Mouse (Mus musculus) 3T3-L1 (cell line): ENCODE results near the gene Rcan2.

ENCODE experiments used
- DNase-seq: peaks from one replicate; pipeline ENCODE4 v3.0.0-alpha.2; 2015; ENCODE audit warnings: low read depth, low spot score

Rcan2 gene

DNA sequence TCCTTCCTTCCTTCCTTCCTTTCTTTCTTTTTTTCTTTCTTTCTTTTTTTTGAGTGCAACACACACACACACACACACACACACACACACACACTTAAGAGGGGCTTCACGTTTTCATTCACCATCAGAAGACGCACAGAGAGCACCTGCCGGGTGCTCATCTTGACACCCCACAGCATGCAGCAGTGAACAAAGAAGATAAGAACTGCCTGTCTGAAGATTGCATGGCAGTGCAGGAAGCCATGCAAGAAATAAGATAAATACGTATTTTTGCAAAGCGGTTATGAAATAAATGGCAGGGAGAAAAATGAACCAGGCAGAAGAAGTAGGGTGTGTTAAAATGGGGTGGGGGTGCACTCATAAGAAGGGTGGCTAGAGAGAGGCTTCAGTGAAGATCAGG is 116.0 kb downstream of the Rcan2 start:
- DNase-seq, result no peak

GRCm38 (mm10) chr17:43929856-43930255 is 128.7 kb downstream of the Rcan2 start:
- no peak for DNase-seq

GRCm38 (mm10) chr17:43931731-43932130 is 130.6 kb downstream of the Rcan2 start:
- no peak for DNase-seq

DNA sequence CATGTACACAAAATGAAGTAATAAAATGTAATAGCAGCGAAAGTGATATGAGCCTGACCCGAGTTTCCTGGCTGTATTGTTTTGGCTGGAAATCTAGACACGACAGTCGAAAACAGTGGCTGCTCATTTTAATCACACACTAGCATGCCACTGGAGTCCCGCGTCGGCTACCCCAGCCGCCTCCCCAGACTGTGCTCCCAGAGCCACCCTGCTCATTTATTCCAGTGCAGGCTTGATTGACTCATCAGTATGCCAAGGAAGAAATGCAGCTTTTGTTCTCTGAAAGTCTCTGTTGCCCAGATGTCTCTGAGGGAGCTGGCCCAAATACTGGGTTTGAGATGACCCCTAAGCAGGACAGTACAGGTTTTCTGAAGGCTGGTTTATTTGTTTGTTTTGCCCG is 132.9 kb downstream of the Rcan2 start:
- DNase-seq, result no peak

DNA sequence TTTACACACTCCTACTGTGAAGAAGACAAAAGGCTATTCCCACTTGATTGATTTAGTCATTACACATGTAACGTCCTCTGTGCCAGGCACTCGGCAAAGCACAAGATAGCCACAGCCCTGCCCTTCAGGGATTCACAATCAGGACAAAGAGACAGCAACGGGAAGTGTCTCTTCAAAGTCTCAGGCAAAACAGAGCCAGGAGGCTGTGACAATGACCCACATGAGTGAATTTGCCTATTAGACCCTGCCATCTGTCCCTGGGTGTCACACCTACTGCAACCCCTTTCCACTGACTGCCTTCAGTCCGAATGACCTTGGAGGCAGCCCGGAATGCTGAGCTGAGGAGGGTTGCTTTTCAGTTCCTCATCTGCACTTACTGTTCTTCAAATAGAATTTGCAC is 151.1 kb downstream of the Rcan2 start:
- DNase-seq, result no peak

DNA sequence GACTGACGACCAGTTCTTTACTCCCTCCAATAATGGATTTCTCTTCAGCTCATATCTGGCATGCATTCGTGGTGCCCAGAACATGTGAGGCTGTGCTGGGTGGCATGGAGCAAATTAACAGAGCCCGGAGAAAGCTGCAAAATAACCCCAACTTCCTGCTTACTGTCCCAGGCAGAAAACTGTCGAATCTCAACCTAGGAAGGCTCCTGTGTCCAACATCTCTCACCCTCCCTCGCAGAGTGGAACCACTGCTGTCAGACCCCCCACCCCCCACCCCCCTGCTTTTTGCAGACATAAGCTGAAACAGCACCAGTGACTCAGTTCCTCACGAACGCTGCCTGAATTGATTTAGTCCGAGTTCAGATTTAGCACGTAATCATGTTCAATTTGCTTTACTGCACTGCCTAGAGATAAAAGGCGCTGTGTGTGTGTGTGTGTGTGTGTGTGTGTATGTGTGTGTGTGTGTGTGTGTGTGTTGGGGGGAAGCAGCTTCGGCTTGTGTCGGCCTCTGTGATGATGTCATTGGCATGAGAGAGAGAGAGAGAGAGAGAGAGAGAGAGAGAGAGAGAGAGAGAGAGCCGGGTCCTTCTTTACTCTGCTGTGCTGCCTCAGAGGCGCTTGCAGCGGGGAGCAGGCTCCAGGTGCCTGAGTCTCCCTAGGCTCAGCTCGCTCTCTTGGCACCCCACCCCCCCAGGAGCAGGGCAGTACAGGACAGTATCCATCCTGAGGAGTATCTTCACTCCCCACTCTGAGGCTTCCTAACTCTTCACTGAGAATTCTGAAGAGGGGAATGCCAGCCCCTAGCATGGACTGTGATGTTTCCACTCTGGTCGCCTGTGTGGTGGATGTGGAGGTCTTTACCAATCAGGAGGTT is 151.7 kb downstream of the Rcan2 start:
- DNase-seq, result no peak

DNA sequence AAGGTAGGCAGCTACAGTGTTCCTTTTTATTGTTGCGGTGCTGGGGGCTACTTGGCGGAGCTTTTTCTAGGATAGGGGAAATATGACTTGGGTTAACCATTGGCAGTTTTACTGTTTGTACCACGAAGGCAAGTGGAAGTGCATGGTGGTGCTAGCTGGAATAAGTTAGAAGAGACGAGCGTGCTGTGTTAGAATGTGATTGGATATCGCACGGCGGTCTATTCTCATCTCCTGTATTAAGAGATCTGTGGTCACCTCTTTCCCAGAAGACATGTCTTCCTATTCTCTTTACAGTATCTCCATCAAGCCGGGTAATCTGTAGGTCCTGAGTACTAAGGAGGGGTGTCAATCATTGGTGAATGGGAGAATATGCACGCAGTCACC is 152.4 kb downstream of the Rcan2 start:
- no peak for DNase-seq

GRCm38 (mm10) chr17:43959797-43960196 is 158.6 kb downstream of the Rcan2 start:
- no peak for DNase-seq

GRCm38 (mm10) chr17:43969943-43970342 is 168.8 kb downstream of the Rcan2 start:
- DNase-seq, result no peak

- DNase-seq, result no peak
Measured at GRCm38 (mm10) chr17:43977572-43977971, 176.4 kb downstream of the Rcan2 start.

DNA sequence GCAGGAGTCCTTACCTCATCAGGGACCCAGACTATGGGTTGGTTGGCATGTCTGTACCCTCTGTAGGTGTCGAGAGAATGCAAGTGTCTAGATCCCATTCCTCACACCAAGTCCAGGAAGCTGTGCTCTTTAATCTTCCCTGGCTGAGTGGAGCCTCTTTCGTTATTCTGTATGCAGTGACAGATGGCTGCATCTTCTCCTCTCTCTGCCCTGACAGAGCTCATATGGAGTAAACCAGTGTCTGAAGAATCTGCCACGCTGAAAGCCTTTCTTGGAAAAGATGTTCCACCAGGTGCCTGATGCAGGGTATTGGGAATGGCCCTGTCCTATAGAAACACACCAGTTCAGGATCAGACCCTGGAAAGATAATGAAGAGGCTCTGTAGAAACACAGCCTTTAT is 178.8 kb downstream of the Rcan2 start:
- DNase-seq, result no peak

- no peak for DNase-seq
Measured at GRCm38 (mm10) chr17:43982505-43982904, 181.4 kb downstream of the Rcan2 start.

GRCm38 (mm10) chr17:43989334-43989945 is 188.3 kb downstream of the Rcan2 start:
- peak; percentile 52 for DNase-seq

DNA sequence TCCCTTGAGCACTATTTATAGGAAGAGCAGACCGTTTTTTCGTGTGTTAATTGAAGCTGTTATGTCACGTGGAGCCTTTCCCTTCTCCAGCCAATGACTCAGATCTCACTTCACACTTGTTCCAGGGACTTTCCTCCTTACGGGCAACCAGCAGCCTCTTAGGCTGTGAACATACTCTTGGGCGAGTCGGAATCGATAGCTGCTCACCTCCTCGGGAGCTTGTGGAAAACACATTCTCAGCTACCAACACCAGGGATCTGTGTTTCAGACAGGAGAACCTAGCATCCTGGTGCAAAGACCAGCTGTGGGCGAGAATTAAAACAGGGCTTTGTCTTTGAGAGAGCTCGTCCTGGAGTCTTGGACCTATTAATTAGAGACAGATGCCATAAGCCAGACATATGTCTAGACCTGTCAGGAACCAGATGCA is 189.8 kb downstream of the Rcan2 start:
- peak; percentile 73 for DNase-seq

GRCm38 (mm10) chr17:43994080-43994479 is 192.9 kb downstream of the Rcan2 start:
- DNase-seq, result no peak

- DNase-seq, result no peak
Measured at GRCm38 (mm10) chr17:43997514-43997913, 196.4 kb downstream of the Rcan2 start.

GRCm38 (mm10) chr17:43998095-43998494 is 196.9 kb downstream of the Rcan2 start:
- DNase-seq, result no peak

DNA sequence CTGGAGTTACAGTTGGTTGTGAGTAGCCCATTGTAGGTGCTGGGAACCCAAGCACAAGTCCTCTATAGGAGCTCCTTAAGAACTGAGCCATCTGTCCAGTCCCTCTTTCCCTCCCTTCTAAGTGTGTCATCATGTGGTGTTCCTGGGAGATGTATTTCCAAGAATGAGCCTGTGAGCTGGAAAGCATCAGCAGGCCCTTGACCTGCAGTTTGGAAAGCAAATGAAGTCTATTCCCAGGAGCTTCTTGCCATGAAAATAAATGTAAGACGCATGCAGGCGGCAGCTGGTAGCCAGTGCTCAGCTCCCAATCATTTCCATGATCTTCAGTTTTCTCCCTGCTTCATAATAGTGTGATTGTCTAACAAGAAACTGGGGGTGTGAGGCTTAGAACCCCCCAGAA is 203.2 kb downstream of the Rcan2 start:
- no peak for DNase-seq

DNA sequence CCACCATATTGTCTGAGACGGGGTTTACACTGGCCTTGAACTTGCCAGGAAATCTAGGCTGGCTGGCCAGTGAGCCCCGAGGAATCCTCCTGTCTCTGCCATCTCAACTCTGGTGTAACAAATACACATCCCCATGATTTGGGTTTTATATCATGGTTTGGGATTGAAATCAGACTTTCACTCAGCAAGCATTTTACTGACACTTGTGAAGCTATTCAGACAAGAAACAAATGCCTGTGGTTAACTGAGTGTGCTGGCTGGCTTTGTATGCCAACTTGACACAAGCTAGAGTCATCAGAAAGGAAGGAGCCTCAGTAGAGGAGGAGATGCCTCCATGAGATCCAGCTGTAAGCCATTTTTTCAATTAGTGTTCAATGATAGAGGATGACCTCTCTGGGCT is 206.3 kb downstream of the Rcan2 start:
- peak; percentile 54 for DNase-seq

DNA sequence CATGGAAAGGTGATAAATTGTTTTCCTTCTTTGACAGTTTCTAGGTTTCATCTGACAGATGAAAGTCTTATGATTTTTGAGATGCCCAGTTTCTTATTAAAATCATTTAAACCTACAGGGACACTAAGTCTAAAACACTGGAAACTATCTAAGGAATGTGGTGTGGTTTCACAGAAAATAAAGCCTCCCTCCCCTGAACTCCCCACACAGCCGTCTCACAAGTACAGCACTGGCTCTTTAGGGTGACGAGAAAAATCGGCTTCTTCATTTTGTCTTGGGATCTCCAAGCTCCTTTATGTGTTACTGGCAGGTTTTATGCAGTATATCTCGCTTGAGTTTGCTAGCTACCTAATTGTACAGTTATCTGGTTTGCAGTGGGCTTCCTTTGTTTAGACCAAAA is 210.8 kb downstream of the Rcan2 start:
- DNase-seq, result peak; percentile 58

- peak; percentile 72 for DNase-seq
Measured at GRCm38 (mm10) chr17:44013756-44014510, 212.8 kb downstream of the Rcan2 start.

- peak; percentile 51 for DNase-seq
Measured at GRCm38 (mm10) chr17:44016314-44016713, 215.2 kb downstream of the Rcan2 start.
